Mouse (Mus musculus): ENCODE results near the gene Gm11627. TPM values are rescaled to one million over a fixed set of nuclear protein-coding genes. Genes with fewer than 3 reads are reported as not detected.
A peak's percentile ranks its signal among the peaks of the same experiment; 100 is the strongest.
"Not testable (repeated sequence)": the region's sequence is repeated elsewhere in the genome, so short reads cannot be mapped to it uniquely, and the experiment has no call there.

The Gm11627 gene
- total RNA-seq (2021), result not detected
- long read RNA-seq, experiment 1, result 0 reads
- long read RNA-seq, experiment 2, result 0 reads

DNA sequence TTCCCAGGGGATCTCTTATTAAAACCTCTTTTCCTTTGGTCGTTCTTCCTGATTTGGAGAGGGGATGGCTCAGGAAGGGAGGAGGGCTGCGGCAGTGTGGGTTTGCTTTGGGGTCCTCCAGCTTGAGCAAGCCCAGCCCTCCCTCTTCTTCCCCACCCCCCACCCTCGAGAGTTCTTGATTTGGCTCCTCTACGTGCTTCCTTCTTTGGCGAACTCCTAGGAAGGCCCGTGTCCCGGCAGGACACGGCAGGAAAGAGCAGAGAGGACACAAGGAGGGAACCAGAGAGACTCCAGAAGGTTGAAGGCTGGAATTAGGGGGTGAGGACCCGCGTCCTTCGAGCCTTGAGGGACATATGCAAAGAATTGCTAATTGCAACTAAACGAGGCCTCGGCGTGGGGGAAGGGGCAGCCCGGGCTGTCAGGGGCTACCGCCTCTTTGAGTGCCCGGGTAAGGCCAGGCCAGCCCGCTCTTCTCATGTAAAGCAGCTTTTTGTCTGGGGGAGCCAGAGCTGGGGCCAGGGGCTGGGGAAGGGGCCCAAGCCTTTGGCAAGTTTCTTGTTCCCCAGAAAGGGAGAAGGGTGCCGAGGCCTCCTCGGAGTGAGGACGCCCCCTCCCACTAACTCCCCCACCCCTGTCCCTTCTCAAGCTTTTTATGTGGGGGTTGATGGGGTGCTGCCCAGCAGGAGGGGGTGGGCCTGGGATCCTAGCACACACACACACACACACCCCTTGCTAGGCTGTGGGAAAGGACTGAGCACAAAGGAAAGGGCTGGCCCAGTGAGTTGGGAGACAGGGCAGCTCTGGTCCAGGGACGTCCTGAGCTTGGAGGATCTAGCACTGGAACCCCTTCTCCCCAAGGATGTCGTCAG lies at the start of gene Gm11627:
Gene Gm11627, minus strand, starts transcription at position 297 of the 869 bp plus-strand sequence.
- no peak for DNase-seq (ENCODE audit: low spot score in 2 of 2)

DNA sequence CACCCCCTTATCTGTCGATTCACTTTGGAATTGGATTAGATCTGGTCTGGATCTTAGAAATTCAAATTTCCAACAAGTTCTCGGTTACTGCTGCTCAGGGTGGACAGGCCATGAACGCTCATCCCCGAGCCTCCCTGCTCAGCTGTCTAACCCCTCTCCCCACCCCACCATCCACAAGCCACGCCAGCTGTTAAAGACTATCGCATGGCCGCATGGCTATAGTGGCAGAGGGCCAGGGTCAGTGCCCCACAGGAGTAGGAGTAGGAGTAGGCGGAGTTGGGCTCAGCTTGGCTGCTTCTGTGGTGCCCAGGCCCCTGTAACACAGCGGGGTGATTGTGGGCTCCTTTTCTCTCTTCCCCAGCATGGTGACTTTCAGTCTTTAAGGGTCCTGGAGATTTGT lies 49.3 kb upstream of the Gm11627 start:
- no peak for DNase-seq (ENCODE audit: low spot score in 2 of 2)

DNA sequence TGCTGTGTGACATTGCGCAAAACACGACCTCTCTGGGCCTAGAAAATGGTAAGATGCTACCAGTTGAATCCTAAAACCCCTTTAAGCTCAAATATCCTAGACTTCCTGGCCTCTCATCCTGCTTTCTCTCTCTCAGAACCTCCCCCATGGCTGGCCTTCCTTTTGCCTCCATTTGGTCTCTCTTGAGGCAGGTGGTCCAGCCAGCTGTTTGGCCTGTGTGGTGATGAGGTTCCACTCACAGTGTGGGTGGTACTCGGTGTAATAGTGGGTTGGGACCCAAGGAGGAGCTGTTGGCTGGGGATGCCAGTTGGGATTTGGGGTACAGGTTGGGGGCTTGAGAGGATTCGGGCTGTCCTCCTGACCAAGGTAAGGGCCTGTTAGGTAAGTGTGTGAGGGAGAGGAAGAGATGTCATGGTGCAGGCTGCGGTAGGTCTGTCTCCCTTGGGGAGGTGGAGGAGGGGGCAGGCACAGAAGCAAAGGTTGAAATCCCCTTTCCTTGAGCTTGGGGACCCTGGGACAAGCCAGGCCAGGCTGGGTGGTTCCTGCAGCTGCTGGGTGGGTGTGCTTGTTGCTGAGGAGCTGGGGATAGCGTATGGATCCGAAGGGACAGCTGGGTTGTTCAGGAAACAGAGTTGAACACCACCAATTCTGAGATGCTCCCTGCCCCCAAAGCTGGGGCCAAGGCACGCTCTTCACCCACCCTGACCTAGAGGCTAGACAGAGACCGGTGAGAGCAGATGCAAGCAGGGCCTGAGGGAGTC lies 48.1 kb upstream of the Gm11627 start:
- DNase-seq (ENCODE audit: low spot score in 2 of 2), result no peak

DNA sequence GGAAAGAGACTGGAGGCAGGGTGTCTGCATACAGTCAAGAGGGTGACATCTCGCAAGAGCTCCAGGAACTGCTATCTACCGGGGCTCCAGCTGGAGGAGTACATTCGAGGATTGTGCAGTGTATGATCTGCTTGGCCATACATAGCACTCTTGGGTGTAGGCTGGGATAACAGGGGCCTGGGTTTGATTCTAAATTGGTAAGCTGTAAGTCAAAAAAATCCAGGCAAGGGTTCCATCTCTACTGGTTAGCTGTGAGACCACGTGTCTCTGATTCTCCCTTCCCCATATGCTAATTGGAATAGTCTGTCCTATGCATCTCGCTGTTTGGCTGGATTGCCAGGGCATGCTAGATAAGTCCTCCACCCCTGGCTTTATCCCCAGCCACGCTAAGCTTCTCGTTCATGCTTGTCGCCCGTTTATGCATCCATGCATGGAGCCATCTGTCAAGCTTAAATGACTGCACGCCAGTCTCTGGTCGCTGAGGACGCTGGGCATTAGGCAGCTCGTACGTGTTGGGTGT lies 45.7 kb upstream of the Gm11627 start:
- DNase-seq (ENCODE audit: low spot score in 2 of 2), result no peak

DNA sequence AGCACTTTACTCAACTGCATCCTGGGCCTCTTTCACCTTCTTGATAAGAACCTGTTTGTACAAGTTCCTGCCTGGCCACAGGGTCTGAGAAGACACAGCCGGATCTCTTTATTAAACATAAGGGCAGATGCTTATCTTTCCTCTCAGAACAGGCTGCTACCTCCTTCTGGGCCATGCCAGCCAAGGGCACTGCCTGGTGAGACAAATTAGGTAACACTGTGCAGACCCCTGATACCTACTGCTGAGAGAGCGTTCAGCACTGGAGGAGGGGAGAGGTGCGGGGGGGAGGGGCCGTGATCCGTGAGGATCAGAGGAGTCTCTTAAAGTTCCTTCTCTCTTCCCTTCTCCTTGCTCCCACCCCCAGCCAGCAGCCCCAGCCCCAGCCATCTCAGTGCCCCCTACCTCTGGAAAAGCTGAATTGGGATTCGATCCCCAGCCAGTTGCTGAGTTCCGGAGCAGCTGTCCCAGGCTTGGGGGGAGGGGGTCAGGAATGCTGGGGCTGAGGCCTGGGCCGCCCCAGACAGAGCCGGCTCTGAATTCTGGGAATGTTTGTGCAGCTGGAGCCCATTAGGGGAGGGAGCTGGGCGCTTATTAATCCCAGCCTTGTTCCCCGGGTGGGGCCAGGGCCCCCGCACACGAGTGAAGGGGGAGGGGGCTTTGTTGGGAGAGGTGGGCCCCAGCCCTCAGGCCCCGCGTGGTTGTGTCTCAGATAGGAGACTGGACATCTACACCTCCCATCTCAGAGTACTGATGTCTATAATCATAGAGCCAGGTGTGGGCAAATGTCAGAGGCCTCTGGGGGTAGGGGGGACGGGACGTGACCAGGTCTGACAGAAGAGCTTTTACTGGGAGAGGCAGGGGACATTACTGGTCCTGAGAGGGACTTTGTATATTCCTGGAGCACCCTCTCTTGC lies 44.9 kb upstream of the Gm11627 start:
- no peak for DNase-seq (ENCODE audit: low spot score in 2 of 2)

DNA sequence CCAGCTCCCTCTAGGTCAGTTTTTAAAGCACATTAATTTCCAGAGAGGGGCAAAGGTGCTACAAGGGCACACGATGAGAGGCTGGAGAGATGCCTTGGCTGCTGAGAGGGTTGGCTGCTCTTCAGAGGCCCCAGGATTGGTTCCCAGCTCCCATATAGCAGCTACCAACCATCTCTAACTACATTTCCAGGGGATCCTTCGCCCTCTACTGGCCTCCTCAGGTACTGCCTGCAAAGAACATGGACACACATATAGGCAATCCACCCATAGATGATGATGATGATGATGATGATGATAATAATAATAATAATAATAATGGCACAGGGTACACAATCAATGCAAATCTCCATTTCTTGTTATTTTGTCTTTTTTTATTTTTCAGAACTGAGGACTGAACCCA lies 40.2 kb upstream of the Gm11627 start:
- DNase-seq (ENCODE audit: low spot score in 2 of 2), result no peak

DNA sequence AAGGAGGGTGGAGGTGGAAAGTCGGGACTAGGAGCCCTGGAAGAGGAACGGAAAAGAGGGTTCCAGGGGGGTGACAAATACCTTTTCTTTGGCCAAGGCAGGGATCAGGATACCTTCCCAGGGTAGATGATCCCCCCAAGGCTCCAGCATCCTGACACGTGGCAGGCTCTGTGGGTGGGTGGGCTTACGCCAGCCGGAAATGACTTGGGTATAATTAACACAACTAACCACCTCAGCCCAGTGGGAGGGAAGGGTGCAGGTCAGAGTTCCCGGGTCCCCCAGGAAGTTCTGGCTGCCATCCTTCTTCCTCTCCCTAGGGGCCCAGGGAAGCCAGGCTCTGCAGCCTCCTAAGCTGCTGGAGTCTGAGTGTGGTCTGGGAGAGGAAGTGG lies 32.0 kb upstream of the Gm11627 start:
- DNase-seq (ENCODE audit: low spot score in 2 of 2), result no peak

DNA sequence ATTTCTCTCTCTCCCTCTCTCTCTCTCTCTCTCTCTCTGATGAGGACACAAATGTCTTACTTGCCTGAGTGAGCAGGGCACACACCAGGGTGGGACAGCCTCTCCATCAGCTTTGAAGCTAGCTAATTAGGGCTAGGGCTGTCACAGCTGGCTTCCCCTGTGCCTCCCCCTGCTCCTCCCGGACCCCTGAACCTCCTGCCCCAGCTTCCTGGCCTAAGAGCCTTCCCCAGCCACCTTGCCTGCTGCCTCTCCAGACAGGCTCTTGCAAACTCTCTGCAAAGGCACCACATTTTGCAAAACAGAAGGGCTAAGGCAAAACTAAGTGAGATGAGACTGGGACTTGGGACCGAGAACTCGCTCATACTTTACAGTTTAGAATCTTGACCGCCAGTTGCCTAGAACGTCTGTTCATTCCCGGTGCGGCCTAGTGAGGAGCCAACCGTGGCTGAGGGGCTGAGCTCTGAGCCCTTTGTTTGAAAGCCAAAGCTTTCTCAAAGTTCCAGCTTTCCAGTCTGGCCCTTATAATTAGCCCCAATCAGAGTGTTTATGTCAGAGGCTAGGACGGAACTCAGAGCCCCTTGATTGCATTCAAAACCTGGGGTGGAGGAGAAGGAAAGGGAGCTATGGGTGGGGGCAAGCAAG lies 31.5 kb upstream of the Gm11627 start:
- DNase-seq (ENCODE audit: low spot score in 2 of 2), result no peak

DNA sequence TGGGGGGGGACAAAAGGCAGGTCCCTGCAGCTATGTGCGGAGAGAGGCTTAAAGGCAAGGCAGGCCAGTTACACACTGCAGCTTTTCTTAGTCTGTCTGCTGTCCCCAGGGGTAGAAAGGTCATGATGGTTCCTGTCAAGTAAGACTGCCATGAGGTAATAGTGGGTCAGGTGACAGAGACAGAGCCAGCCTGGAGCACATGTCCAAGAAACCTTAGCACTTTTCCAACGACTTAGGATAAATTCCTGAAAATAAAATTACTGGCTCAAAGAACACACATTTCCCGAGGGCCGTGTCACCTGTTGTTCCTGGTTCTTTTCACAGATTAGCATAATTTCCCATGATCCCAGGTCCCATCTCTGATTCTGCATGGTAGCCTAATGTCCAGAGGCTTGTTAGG lies 31.0 kb upstream of the Gm11627 start:
- DNase-seq (ENCODE audit: low spot score in 2 of 2), result no peak

DNA sequence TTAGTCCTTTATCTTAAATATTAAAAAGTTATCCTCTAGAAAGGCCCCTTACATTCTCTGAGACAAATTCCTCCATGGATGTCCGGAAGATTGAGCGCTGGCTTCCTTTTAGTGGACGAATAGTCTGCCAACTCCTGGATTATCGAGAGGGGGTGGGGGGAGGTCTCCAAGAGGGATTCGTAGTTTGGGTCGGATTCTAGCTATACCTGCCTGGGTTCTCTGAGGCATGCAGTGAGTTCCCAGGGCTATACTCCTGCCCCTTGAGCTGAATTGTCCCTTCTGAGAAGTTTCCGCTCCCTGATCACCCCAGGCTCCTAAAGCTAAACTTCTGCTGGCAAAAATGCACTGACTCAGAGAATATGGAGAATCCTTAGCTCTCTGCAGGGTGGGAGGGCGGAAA lies 30.2 kb upstream of the Gm11627 start:
- no peak for DNase-seq (ENCODE audit: low spot score in 2 of 2)

DNA sequence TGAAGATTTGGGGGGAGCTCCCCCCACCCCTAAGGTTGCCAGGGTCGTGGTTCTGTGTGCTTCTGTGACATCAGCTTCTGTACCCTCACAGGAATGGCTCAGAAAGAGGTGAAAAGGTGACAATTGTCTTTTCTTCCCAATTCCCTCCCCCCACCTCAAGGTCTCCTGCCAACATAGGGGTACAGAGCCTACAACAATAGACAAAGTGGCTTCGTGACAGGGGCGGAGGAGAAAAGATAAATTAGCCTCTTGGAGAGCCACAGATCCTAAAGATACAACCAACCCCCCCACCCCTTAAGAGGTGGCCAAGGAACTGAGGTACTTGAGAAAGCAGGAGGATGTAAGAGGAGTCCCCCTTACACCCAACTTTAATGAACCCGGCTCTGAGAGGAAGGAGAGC lies 29.4 kb upstream of the Gm11627 start:
- DNase-seq (ENCODE audit: low spot score in 2 of 2), result no peak

DNA sequence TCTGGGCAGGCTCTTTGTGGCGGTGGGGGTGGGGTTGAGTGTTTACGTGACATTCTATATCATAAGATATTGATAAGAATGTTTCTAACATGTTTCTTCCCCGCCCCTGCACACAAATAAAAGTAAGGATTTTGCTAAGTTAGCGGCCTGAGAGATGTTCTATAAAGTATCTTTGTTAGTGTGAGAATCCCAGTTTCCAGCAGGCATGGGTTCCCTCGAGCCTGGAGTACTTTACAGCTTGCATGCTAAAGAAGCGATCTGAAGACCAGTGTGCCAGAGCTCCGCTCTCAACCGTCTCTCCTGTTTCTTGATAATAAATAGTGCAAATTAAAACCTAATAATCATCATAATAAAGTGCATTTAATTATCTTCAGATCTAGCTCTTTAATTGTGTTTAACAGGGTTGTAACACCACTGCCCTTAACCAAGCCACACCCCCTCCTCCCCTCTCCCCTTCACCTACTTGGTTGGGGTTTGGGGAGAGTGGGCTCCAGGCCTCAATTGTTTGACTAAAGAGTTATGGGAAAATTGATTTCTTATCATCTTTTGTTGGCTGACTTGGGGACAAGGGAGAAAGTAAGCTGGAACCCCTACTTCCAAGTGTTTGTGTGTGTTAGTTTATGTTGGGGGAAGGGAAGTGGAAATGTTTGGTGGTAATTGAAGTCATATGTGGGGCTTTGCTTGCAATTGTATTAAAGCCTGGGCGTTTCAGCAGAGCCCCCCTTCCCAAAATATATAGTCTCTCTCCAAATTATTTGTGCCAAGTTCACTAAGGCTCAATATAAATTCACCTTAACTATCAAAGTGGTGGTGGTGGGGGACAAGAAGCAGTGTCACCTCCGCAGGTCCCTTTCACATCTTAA lies 28.7 kb upstream of the Gm11627 start:
- no peak for DNase-seq (ENCODE audit: low spot score in 2 of 2)

DNA sequence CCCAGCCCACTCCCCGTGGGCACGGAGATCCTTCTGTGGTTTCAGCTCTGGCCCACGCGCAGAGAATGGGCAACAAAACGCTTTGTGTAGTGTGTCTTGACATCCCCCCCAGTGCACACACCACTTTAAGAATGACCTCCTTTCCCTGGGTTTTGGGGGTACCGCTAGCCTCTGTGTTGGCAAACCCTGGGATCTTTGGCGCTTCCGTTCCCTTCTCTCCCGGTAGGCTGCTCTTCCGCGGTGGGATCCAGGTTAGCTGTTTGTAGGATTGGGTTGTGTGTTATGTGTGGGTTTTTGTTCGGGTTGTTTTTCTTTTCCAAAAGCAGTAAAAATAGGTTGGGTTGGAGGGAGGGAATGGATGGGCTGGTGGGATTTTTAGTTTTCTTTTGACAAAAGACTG lies 27.9 kb upstream of the Gm11627 start:
- not testable (repeated sequence) for DNase-seq (ENCODE audit: low spot score in 2 of 2)

DNA sequence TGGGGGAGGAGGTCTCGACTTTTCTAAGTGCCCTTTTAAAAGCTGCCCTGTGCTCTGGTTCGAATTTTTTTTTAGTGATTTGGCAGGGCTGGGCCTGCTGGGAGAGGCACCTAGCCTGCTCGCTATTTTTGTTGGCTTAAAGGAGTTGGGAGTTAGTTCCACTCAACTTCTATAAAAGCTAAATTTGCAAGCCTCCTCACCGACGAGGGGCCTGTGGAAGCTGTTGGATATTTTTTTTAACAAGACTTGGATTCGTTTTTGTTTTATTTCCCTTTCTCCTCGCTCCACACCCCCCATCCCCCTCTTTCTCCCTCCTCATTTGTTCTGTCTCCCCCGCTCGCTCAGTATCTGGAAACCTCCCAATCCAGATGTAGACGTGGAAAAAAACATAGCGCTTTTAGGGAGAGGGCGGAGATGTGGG lies 27.5 kb upstream of the Gm11627 start:
- DNase-seq (ENCODE audit: low spot score in 2 of 2), result no peak

DNA sequence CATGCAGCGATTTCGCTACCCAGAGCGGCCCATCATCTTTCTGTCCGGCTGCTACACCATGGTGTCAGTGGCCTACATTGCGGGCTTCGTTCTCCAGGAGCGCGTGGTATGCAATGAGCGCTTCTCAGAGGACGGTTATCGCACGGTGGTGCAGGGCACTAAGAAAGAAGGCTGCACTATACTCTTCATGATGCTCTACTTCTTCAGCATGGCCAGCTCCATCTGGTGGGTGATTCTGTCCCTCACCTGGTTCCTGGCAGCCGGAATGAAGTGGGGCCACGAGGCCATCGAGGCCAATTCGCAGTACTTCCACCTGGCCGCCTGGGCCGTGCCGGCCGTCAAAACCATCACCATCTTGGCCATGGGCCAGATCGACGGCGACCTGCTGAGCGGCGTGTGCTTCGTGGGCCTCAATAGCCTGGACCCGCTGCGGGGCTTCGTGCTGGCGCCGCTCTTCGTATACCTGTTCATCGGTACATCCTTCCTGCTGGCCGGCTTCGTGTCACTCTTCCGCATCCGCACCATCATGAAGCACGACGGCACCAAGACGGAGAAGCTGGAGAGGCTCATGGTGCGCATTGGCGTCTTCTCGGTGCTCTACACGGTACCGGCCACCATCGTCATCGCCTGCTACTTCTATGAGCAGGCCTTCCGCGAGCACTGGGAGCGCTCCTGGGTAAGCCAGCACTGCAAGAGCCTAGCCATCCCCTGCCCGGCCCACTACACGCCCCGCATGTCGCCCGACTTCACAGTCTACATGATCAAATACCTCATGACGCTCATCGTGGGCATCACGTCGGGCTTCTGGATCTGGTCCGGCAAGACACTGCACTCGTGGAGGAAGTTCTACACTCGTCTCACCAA lies 26.5 kb upstream of the Gm11627 start:
- DNase-seq (ENCODE audit: low spot score in 2 of 2), result no peak

DNA sequence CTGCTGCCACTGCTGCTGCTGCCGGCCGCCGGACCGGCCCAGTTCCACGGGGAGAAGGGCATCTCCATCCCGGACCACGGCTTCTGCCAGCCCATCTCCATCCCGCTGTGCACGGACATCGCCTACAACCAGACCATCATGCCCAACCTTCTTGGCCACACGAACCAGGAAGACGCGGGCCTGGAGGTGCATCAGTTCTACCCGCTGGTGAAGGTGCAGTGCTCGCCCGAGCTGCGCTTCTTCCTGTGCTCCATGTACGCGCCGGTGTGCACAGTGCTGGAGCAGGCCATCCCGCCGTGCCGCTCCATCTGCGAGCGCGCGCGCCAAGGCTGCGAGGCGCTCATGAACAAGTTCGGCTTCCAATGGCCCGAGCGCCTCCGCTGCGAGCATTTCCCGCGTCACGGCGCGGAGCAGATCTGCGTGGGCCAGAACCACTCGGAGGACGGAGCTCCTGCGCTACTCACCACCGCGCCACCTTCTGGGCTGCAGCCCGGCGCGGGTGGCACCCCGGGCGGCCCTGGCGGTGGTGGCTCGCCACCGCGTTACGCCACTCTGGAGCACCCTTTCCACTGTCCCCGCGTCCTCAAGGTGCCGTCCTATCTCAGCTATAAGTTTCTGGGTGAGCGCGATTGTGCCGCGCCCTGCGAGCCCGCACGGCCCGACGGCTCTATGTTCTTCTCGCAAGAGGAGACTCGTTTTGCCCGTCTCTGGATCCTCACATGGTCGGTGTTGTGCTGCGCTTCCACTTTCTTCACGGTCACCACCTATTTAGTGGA lies 25.7 kb upstream of the Gm11627 start:
- peak; percentile 31 to 33 for DNase-seq (ENCODE audit: low spot score in 2 of 2)

DNA sequence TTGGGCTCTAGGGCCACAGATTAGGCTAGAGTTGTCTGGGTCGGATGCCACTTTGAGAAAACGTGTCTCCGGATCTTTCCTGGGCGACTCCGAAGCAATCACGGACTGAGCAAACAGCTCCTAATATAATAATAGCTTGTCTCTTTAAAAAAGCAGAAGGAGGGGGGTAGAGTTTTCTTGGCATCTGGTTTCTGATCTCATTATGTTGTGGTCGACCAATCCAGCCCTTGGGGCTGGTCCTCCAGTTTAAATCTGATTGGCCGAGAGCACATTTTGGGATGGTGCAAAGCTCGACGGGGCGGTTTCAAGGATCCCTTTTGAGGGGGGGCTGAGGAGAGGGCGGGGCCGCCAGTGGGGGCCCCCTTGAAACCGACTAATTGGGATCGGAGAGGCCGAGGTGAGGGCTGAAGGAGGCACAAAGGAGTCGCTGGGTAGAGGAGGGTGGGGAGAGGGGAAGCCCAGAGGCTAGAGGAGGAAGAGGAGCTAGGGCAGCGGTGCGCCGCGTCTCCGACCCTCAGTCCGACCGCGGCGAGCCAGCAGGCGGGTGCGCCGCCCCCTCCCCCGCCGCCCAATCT lies 24.8 kb upstream of the Gm11627 start, which contains the start of gene Fzd2:
Gene Fzd2, plus strand, starts transcription at position 387 of the 575 bp plus-strand sequence.
- DNase-seq (ENCODE audit: low spot score in 2 of 2), result peak; percentile 53 to 56
